Mouse (Mus musculus) kidney, postnatal 4 days (tissue): Measurements from ENCODE around the gene Hif3a.
"Not testable (repeated sequence)": the region's sequence is repeated elsewhere in the genome, so short reads cannot be mapped to it uniquely, and the experiment has no call there.

ENCODE experiments used
- DNase-seq, 2 experiments: peaks; one replicate each; pipeline ENCODE4 v3.0.0; 2021; ENCODE audit warnings: mixed read lengths in 2 of 2

Hif3a gene

DNA sequence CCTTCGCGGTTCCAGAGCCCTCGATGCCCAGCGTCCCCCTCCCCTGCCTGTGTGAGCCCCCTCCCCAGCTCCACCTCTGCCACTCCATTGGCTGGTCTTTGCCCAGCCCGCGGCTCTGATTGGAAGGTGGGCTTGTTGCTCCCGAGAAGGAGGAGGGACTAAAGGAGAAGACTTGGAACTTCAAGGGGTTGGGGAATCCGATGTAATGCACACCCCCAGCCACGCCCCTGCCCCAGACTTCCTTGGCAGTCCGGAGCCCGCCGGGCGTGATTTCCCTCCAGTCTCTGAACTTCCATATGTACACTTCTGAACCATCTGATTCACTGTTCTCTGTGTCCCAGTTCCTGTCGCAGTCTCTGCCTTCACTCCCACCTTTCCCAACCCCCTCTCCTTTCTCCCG lies at the start of gene Hif3a:
Gene Hif3a, minus strand, starts transcription at position 39 of the 400 bp plus-strand sequence.
- peak; percentile 82 to 87 for DNase-seq

- not testable (repeated sequence) for DNase-seq
These were observed 39.4 kb upstream of the Hif3a start for GRCm38 (mm10) chr7:17101631-17102030.

DNA sequence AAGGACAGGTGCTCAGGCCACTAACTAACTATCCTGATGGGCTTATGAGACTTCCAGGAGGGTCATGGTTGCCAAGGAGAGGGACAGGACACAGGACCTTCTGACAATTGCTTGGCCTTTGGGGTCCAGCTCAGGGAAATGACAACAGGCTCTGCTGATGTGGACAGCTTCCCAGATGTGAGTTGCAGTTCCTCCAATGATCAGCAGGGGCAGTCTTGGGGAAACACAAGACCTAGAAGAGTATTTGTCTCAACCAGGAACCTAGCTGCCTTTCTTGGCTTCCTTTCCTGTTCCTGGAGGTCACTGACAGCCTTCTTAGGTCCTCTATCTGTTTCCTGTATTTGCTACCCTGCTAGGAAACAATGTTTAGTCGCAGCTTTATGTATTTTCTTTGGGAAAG lies 29.1 kb upstream of the Hif3a start:
- DNase-seq, result peak; percentile 41 to 45

DNA sequence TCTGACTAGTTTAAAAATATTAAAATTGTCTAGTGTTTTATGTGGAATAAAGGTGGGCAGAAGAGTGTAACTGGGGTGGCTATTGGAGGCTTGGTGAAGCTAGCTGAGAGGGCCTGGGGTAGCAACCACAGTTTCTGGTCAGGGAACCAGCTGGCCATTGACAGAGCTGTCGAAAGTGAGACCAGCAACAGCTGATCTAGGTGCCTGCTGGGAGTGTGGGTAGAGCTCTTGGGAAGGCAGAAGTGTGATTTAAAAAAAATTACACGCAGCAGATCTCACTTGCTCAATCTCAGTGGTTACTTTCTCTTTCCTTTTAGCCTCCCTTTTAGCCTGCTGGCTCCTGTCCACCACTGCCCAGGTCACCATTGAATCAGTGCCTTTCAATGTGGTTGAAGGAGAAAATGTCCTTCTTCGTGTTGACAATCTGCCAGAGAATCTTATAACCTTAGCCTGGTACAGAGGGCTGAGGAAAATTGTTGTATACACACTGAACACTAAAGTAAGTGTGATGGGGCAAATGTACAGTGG lies 27.9 kb upstream of the Hif3a start:
- DNase-seq, result no peak

DNA sequence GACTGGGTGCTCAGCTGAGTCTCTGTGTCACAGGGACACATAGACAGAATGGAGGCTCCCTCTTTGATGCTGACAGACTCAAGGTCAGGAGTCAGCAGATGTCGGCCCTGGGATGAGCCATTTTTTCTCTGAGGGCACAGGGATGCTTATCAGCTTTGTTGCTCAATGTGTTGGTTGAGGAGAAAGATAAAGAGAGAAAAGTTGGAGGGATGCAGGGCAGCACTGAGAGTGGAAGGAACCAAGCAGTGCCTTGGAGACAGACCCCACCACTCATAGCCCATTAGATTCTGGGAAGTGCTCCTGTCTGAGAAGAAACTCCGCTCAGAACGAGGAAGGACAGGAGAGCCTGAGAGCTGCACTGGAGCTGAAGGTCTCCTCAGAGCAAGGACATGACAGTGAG lies 25.5 kb upstream of the Hif3a start:
- DNase-seq, result no peak

- DNase-seq, result no peak
These were observed 20.5 kb upstream of the Hif3a start for GRCm38 (mm10) chr7:17082766-17083165.

DNA sequence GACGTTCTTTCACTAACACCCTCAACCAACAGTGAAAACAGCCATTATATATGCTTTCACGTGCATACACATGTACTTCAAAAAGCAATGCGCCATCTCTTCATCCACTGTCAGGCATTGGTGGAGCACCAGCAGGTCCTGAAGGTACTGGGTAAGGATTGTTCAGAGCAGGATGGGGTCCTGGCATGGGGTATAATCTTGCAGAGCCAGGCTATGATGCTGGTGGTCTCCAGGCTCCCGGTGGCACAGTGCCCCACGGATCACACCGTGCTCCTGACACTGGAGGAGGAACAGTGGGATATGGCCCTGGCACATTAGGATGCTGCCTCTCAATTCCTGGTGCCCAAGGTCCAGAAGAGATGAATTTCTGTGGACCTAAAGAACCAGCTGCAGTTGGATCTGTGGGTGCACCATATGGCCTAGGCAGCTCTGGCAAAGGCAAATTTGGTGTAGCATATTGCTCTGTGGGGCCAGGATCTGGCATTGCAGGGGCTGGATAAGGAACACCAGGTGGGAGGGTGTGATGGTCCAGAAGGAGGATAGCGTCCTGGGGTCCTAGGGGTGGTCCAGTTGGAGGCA lies 15.9 kb upstream of the Hif3a start:
- no peak for DNase-seq

GRCm38 (mm10) chr7:17076542-17076941 lies 14.3 kb upstream of the Hif3a start:
- DNase-seq, result no peak

GRCm38 (mm10) chr7:17073904-17074615 lies 11.8 kb upstream of the Hif3a start, which contains the start of gene Psg16:
Gene Psg16, plus strand, starts transcription at chr7:17074040.
- DNase-seq, result peak; percentile 74 to 76

- DNase-seq, result no peak
These were observed 11.3 kb upstream of the Hif3a start for GRCm38 (mm10) chr7:17073513-17073903.

DNA sequence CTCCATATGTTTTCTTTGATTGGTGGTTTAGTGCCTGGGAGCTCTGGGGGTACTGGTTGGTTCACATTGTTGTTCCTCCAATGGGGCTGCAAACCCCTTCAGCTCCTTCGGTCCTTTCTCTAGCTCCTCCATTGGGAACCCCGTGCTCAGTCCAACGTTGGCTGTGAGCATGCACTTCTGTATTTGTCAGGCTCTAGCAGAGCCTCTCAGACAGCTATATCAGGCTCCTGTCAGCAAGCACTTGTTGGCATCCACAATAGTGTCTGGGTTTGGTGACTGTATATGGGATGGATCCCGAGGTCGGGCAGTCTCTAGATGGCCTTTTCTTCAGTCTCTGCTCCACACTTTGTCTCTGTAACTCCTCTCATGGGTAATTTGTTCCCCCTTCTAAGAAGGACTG lies 5.4 kb upstream of the Hif3a start:
- not testable (repeated sequence) for DNase-seq

DNA sequence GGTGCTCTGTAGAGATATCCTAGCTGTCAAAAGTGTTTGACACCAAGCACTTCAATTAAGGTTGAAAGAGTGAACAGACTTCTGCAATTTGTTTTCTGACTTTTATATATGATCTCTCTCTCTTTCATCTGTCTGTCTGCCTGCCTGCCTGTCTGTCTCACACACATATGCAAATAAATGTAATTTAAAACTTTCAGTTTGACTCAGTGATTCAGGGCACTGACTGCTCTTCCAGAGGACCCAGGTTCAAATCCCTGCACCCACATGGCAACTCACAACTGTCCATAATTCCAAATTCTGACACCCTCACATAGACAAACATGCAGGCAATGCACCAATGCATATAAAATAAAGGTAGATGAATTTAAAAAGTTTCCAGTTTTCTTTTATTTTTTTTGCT lies 4.8 kb upstream of the Hif3a start:
- DNase-seq, result no peak

DNA sequence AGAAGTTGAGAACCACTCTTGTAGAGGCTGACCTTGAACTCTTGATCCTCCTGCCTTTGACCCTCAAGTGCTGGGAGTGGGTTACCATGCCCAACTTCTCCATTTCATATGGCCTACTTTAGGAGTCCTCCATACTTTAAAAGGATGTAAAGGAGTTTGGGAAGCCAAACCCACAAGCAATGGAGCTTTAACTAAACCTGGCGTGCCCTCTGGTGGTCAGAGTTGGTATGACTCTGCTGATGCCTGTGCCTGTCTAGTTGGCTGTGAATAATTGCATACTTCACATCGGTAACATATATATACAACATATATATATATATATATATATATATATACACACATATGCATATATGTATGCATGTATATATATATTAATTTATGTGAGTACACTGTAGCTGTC lies 4.2 kb upstream of the Hif3a start:
- peak; percentile 90 to 94 for DNase-seq

DNA sequence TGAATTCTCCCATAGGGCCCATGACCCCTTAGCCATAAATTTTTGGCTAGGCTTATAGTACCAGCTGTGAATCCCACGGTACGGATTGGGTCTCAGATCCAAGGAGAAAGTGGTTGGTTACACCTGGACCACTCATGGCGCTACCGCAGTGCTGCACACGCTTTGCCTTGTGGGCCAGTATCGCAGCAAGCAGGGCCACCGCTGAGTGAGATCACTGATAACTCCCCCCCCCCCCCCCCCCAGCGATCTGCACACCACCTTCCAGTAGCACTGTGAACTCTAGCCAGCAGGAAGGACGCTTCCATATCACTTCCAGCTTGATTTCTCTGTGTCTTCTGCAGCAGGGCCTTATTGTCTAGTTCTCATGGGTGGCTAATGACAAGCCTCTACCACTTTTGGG lies 3.4 kb upstream of the Hif3a start:
- no peak for DNase-seq

DNA sequence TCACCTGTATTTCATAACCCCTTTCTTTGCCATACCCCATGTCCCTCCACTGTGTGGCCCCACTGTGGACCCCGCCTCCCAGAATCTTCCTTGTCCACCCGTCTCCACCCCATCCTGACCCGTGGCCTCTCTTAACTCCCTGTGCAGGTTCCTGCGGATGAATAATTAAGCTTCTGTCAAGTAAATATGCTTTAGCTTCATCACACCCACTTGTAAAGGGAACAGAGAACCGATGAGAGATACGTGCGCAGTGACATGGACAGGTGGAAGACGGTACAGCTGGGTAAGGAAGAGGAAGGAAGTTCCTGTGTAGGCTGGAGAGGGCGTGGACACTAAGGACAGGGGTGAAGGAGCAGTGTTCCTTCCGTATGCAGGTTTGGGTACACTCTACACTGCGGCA lies 618 bp upstream of the Hif3a start:
- peak in 1 of 2 experiments; percentile 45 for DNase-seq

DNA sequence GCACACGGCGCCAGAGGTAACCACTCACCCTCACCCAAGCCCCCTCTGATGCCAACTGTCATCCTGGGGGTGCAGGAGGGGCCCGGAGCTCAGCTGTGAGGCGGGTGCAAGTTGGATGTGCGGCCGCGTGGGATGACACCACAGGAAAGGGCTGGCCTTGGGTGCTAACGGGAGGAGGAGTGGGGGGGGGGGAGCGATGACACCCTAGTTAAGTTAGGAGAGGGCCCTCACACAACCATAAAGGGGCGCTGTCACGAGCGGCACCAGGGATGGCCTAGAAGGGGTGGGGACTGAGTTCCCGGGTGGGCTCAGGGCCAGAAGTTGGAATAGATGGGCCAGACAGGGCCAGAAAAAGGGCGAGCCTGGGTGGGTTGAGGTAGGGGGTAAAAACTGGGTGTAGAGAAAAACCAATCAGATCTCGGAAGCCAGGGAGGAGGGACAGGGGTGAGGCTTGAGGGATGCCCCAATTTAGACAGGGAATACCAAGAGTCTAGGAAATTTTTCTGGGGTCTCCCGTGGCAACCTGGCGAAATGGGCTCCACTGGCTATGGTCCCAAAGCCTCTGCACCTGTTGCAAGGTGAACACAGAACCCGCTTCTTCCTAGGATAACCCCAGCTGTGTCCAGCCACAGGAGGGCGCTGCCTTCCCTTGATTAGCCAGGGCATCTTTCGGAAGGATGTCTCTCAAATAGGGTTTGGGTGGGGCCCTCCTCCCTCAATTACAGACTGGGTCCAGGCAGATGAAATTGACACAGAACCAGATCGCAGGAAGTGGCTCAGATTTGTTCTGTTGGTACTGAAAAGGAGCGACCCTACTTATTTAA lies 1.2 kb downstream of the Hif3a start:
- peak in 1 of 2 experiments; percentile 34 for DNase-seq

DNA sequence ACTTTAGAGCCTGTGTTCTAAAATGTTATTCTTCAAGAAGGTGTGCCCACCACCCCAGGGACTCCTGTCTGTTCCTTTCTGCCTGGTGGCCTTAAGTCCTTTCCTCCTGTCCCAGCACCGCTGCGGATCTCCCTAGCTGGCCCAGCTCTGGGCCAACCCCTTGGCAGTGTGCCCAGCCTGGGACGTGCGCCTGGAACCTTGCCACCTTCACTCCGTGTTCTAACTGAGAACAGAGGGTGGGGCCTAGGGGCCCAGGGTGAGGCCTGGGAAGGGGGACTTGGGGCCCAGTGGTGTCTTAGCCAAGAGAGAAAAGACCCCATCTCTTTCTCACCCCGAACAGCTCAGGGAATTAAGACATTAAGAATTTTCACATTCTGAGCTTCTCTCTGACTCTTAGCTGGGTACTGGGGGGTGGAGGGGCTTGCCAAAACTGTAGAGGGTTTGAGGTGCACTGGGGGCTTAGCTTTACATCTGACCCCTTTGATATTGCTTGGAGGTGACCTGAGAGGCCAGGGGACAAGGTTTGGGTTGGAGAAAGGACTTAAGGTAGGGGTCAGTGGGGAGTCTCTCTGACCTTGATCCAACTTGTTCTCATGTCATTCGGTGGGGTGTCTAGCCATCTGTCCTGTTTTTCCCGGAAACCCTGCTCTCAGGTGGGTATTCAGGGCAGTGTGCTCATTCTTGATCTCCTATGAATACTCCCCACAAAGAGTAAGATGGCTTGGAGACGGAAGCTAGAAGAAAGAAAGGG lies 2.0 kb downstream of the Hif3a start:
- peak; percentile 96 for DNase-seq

- no peak for DNase-seq
These were observed 2.8 kb downstream of the Hif3a start for GRCm38 (mm10) chr7:17059463-17059844.

DNA sequence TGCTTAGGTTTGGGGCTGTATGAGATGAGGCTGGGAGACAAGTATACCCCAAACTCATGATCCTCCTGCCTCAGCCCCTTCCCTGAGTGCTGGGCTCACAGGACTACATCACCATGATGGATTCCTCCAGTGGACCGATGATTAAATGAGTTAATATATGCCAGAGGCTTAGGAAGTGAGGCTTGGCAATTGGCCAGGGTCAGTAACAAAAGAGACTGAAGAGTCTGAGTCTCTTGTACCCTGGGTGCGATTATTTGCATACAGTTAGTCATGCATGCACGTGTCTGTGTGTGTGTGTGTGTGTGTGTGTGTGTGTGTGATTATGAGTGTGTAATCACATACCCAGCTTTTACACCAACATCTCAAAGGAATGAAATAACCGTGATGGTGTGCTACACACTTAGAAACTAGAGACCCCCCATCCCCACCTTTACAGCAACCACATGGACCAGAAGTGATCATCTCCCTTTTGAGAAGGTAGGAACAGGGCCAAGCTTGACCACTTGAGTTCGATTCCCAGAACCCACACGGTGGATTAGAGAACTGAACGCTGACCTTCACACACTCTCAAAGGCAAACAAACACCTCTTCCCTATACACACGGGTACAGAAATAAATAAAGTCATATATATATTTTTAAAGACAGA lies 3.3 kb downstream of the Hif3a start:
- peak; percentile 64 to 77 for DNase-seq

GRCm38 (mm10) chr7:17058071-17058689 lies 4.0 kb downstream of the Hif3a start:
- peak; percentile 77 to 86 for DNase-seq
